Mouse (Mus musculus): ENCODE results near the gene Cfi.

GRCm38 (mm10) chr3:129886430-129886829, 50.7 kb downstream of the Cfi start:
- no peak for TF ChIP-seq CTCF (IDR thresholded peaks at IDR 0.05; ENCODE audit: low read depth)
- no peak for TF ChIP-seq EP300 (IDR thresholded peaks at IDR 0.05; ENCODE audit: low read depth)

Measured in heart, postnatal 0 days (tissue).